Comparison of ENCODE assay signal across 8 mouse cellular contexts in the genomic region with DNA sequence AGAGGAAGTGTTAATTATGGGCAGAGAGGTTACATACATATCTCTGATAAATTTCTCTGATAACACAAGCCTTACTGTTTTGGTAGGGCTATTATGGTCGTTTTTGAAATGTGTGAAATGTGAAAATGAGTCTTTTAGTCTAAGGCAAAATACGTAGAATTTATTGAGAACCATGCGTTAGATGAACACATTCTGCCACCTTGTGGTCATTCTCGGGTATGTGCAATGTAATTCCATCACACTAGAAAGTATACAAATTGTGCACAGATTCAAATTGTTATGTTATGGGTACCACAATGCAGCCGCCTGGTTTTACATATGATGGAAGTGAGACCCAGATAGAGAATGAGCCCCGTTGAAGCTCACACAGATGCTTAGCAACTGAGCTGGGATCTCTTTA.
DNase-seq lines count a peak whose midpoint lies in the region; ATAC-seq and TF ChIP-seq lines count a peak whose summit lies in the region.

No protein-coding gene starts in this region.

- H3K27ac ChIP-seq in gastrocnemius, adult 2 months = no peak overlapping the region
- no peak overlapping the region for H3K27ac ChIP-seq in midbrain, embryonic 11.5 days (ENCODE audit: low read depth, low read length)
- no peak overlapping the region for H3K27ac ChIP-seq in midbrain, embryonic 15.5 days
- no peak overlapping the region for H3K27ac ChIP-seq in heart, embryonic 12.5 days (ENCODE audit: poor library complexity, severe bottlenecking)

- no peaks in the 10 kb centered on the region for H3K4me1 ChIP-seq in midbrain, embryonic 11.5 days (ENCODE audit: control insufficient read depth, insufficient read depth, low read length)
- H3K4me1 ChIP-seq in midbrain, embryonic 15.5 days = no peaks in the 10 kb centered on the region
- no peaks in the 10 kb centered on the region for H3K4me1 ChIP-seq in heart, embryonic 12.5 days (replicated peaks)

- 15% methylated on average over 6 of the region's 6 CpGs for WGBS in midbrain, embryonic 11.5 days
- WGBS in midbrain, embryonic 15.5 days = 16% methylated on average over 6 of the region's 6 CpGs
- 11% methylated on average over 6 of the region's 6 CpGs for WGBS in heart, embryonic 12.5 days

- no peak for ATAC-seq in midbrain, embryonic 11.5 days (ENCODE audit: low FRiP score)
- ATAC-seq in midbrain, embryonic 15.5 days (replicated peaks) = no peak
- no peak for ATAC-seq in heart, embryonic 12.5 days (ENCODE audit: insufficient number of reproducible peaks, low FRiP score)

- no peak overlapping the region for H3K9ac ChIP-seq in midbrain, embryonic 11.5 days (ENCODE audit: low read length)
- no peak overlapping the region for H3K9ac ChIP-seq in midbrain, embryonic 15.5 days
- H3K9ac ChIP-seq in heart, embryonic 12.5 days = no peak overlapping the region

- DNase-seq in gastrocnemius, adult 2 months = no peak
- no peak for DNase-seq in gastrocnemius, adult 18-20 months (ENCODE audit: low spot score)
- peak; percentile 90 for DNase-seq in midbrain, embryonic 11.5 days (ENCODE audit: low spot score, missing footprints)
- DNase-seq in embryo, embryonic 11 days = peak; percentile 30
- DNase-seq in retina, embryonic 14.5 days (ENCODE audit: low spot score) = peak; percentile 69
- DNase-seq in yolk sac, embryonic 10.5 days (ENCODE audit: low spot score) = no peak

- H3K9me3 ChIP-seq in midbrain, embryonic 11.5 days (ENCODE audit: control insufficient read depth, low read length) = no peaks in the 10 kb centered on the region
- no peaks in the 10 kb centered on the region for H3K9me3 ChIP-seq in midbrain, embryonic 15.5 days
- no peaks in the 10 kb centered on the region for H3K9me3 ChIP-seq in heart, embryonic 12.5 days (replicated peaks)

- H3K36me3 ChIP-seq in midbrain, embryonic 11.5 days (ENCODE audit: control insufficient read depth, insufficient read depth, low read length) = no peaks in the 10 kb centered on the region
- H3K36me3 ChIP-seq in midbrain, embryonic 15.5 days (replicated peaks) = no peaks in the 10 kb centered on the region
- H3K36me3 ChIP-seq in heart, embryonic 12.5 days = no peaks in the 10 kb centered on the region

- H3K4me3 ChIP-seq in gastrocnemius, adult 2 months = no peak overlapping the region
- H3K4me3 ChIP-seq in midbrain, embryonic 11.5 days (ENCODE audit: low read depth, low read length) = no peak overlapping the region
- H3K4me3 ChIP-seq in midbrain, embryonic 15.5 days = no peak overlapping the region
- no peak overlapping the region for H3K4me3 ChIP-seq in heart, embryonic 12.5 days

- no peaks in the 10 kb centered on the region for H3K27me3 ChIP-seq in midbrain, embryonic 11.5 days (ENCODE audit: control insufficient read depth, insufficient read depth, low read length)
- H3K27me3 ChIP-seq in midbrain, embryonic 15.5 days (replicated peaks) = no peaks in the 10 kb centered on the region
- H3K27me3 ChIP-seq in heart, embryonic 12.5 days (replicated peaks) = no peaks in the 10 kb centered on the region

- intact Hi-C loops in gastrocnemius, adult 2 months (cut with DNase I) = no loop called here

- no peak overlapping the region for H3K4me2 ChIP-seq in midbrain, embryonic 11.5 days
- no peak overlapping the region for H3K4me2 ChIP-seq in midbrain, embryonic 15.5 days
- no peak overlapping the region for H3K4me2 ChIP-seq in heart, embryonic 12.5 days

- peak; percentile 49 for TF ChIP-seq CTCF in gastrocnemius, adult 2 months (IDR thresholded peaks at IDR 0.05)

Comparison
In these comparisons a context has a peak if more than half of its experiments do, and no peak if none do; other contexts are left out.
1. DNase-seq: peak in midbrain, embryonic 11.5 days (single experiment), embryo, embryonic 11 days (single experiment) and retina, embryonic 14.5 days (single experiment); none in gastrocnemius, adult 2 months (single experiment), gastrocnemius, adult 18-20 months (single experiment) and yolk sac, embryonic 10.5 days (single experiment).